Mouse (Mus musculus) monocyte, adult 5-6 weeks (primary cell): Measurements from ENCODE around the gene Socs3. TPM values are rescaled to one million over a fixed set of nuclear protein-coding genes. Genes with fewer than 3 reads are reported as not detected.

Source experiments
- ATAC-seq: fragments of 153-309, 156-312 bp; replicated peaks from 2 replicates; pipeline ENCODE4 v1.8.0; 2017; ENCODE audit warnings: mild to moderate bottlenecking; ENCODE audit not compliant: low TSS enrichment, insufficient number of reproducible peaks, severe bottlenecking, poor library complexity, low FRiP score
- total RNA-seq: library from RNA; stranded (forward); fragments of 200-1000, 200-491, 200-594 nt; gene quantifications from 3 replicates; pipeline ENCODE4 v1.2.3, GENCODE M21; 2017

Gene Socs3
- total RNA-seq, 1 experiment from 2014 or later = 70.9 TPM

DNA sequence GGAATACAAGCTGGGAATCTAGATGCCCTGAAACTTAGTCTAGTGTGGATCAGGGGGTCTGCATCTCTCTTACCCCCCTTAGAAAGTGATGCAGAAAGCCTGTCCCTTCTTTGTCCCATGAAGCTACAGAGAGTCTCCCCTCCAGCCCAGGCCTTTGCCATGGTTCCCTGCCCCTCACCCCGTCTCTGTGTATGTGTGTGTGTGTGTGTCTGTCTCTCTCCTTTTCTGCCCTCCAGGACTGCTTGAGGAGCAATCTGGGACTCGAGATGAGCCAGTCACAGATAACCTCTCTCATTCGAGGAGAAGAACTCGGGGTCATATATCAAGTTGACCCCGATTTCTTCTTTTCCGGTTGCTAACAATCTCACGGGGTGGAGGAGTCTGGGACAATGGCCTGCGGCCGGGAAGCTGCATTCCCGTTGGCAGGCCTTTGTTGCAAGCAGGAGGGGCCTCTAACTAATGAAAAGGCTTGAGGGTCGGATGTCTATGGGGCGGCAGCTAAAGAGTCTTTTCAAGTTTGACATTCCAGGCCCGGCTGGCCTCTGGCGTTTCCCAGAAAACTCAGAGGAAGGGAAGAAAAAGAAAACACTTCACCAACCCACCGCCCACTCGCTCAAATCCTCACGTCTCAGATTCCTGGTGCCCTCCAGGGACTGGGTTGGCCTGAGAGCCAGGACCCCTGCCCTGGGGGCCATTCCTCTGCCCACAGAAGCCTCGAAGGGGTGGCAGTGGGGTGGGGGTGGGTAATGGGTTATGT lies 5.5 kb upstream of the Socs3 start:
- ATAC-seq = no peak

DNA sequence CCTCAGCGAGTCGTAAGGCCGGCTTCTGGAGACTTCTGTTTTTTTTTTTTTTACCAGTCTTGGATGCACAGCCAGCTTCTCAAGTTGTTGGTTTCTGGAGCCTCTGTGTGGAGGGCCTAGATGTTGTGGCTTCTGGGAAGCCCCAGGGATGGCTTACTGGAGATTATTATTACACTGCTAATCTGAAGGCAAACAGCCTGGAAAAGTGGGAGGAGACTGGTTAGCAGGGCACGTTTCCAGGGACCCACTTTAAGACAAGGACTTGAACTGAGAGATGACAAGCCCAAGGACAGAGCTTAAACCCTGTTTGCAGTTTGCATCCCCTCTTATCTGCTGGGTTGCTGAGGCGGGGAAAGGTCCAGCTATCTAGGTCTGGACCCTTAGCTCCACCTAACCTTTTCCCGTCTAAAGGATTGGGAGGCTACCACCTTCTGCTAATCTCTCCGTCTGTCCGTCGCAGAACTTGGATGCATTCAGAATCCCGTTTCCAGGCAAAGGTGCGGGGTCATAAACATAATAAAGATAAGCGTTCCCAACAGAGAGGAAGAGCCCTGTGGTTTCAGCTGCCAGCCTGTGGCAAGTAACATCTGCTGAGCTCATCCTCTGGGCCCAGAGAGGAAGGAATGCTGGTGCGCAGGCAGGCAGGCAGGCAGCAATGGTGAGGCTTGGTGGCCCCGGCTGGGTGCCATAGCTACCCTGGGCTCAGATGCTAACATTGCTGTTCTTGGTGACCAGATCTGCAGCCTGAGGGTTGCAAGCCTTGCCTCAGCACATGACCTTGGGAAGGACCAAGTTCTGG lies 4.7 kb upstream of the Socs3 start:
- ATAC-seq = no peak

- no peak for ATAC-seq
These were observed 3.7 kb upstream of the Socs3 start for GRCm38 (mm10) chr11:117973569-117973968.

GRCm38 (mm10) chr11:117972656-117973558 lies 3.1 kb upstream of the Socs3 start:
- ATAC-seq = no peak

- ATAC-seq = no peak
These were observed 1.9 kb upstream of the Socs3 start for GRCm38 (mm10) chr11:117971646-117972242.

GRCm38 (mm10) chr11:117971100-117971499 lies 1.3 kb upstream of the Socs3 start:
- no peak for ATAC-seq

DNA sequence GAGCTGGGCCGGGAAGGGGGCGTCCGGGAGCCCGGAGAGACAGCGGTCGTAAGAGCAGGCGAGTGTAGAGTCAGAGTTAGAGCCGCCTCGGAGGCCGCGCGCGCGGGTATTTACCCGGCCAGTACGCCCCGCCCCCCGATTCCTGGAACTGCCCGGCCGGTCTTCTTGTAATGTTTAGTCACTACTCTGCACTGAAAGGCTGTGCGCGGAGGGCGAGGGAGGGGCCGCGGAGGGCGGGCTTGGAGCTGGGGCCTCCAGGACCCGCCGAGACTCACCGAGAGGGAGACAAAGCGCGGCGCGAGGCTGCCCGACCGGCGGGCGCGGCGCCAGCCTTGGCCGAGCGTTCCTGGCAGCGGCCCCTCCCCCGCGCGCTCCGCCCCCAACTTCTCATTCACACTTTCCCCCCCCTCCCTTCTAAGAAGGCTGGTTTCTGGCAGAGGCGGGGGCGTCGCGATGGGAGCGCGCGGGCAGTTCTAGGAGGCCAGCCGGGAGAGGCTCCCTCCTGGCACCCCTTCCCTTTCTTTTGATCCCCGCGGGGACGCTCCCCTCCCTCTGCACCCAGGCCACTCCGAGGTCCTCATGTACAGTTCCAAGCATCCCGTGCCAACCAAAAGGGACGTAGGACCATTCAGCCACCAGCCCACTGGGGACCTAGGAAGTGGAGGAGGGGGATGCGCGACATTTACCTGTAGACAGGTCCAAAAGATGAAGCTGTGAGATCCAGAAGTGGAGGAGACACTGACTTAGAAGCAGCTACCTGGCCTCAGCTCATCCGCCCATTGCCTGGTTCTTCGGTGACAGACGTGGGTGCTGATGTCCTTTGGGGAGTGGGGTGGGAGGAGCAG lies 525 bp downstream of the Socs3 start:
- ATAC-seq = peak; percentile 70

DNA sequence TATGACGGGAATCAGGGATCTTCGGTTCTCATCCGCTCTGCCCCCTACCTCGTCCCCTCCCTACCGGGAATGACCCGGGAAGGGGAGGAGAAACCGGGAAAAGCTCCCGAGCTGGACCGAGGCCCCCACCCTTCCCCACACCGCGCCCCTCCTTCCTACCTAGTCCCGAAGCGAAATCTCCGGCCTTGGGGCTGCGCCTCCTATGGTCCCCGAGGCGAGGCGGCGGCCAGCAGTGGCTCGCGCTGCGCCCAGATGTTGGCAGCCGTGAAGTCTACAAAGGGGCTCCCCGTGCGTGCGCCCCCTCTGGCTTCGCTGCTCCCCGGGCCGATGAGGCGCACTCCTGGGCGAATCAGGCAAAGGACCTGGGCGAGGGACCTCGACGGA lies 1.1 kb downstream of the Socs3 start:
- ATAC-seq = peak; percentile 1; the same call in 1 of the 2 replicates

- ATAC-seq = no peak
These were observed 1.7 kb downstream of the Socs3 start for GRCm38 (mm10) chr11:117968016-117968671.

DNA sequence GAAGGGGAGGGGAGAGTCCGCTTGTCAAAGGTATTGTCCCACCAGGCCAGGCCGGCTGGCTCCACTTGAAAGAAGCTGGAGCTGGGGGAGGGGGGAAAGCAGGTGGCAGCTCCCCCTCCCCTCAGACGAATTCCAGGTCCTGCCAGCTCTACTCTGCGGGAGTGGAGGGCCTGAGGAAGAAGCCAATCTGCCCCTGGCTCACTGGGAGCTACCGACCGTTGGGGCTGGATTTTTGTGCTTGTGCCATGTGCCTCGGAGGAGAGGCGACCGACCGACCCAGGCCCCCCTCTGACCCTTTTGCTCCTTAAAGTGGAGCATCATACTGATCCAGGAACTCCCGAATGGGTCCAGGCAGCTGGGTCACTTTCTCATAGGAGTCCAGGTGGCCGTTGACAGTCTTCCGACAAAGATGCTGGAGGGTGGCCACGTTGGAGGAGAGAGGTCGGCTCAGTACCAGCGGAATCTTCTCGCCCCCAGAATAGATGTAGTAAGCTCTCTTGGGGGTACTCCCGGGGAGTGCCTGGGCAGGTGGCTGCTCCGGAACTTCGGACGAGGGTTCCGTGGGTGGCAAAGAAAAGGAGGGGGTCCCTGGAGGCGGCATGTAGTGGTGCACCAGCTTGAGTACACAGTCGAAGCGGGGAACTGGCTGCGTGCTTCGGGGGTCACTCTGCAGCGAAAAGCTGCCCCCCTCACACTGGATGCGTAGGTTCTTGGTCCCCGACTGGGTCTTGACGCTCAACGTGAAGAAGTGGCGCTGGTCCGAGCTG lies 2.4 kb downstream of the Socs3 start:
- no peak for ATAC-seq

- no peak for ATAC-seq
These were observed 3.2 kb downstream of the Socs3 start for GRCm38 (mm10) chr11:117966506-117967100.

GRCm38 (mm10) chr11:117965561-117965981 lies 4.3 kb downstream of the Socs3 start:
- ATAC-seq = no peak

- no peak for ATAC-seq
These were observed 4.8 kb downstream of the Socs3 start for GRCm38 (mm10) chr11:117965052-117965451.

DNA sequence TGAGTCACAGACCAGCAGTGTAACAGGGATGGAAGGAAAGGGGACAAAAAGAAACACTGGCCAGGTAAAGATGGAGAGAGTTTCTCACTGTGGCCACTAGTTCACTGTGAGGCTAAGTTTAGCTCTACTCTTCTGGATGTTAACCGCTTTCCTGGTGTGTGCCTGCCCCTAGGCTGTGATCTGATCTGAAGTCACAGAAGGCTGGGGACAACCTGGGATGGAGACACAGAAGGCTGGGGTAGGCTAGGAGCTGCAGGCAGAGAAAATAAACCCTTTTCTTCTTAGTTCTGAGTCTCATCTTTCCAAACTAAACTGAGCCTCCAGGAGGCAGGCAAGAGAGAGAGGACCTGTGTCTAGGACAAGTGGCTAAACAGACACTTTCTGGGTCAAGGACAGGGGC lies 5.6 kb downstream of the Socs3 start:
- ATAC-seq = no peak

DNA sequence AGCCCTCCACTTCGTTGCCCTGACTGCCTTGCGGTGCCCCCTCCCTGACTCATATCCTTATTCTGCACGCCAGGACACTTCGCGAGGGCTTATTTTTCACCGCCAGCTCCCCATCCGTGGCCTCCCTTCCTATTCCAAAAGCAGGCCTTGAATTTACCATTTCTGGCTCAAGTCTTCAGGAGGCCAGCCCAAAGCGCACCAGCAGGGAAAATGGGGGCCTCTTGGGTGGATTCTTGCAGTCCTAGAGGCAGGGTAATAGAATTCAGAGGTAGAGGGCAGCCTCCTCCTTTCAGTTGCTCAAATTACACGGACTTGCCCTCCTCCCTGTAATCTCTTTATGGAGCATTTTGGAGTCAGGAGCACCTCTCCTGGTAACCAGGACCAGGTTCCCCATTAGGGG lies 6.0 kb downstream of the Socs3 start:
- ATAC-seq = no peak

GRCm38 (mm10) chr11:117963091-117963793 lies 6.6 kb downstream of the Socs3 start:
- ATAC-seq = peak; percentile 69
